Mouse (Mus musculus): ENCODE data around the gene Itgb4.

- TF ChIP-seq POLR2A (IDR thresholded peaks at IDR 0.05; ENCODE audit: insufficient read length, low read depth): no peak
- TF ChIP-seq SRF (IDR thresholded peaks at IDR 0.05; ENCODE audit: control insufficient read depth, insufficient read length, low read depth): no peak
Measured at GRCm38 (mm10) chr11:115999538-116000143, 25.1 kb downstream of the Itgb4 start.

Data from myocyte (in vitro differentiated cells).